Mouse (Mus musculus) layer of hippocampus, postnatal 10 days (tissue): ENCODE measurements around the gene Kcnh3. TPM values are rescaled to one million over a fixed set of nuclear protein-coding genes. Genes with fewer than 3 reads are reported as not detected.
A peak's percentile ranks its signal among the peaks of the same experiment; 100 is the strongest.

Source experiments
- DNase-seq, 2 experiments: peaks; one replicate each; pipeline ENCODE4 v3.0.0; 2021; ENCODE audit warnings: low spot score in 2 of 2
- long read RNA-seq: library from polyadenylated mRNA; stranded (forward); transcript quantifications from one replicate; pipeline ENCODE4 v2.0.0, GENCODE M21; 2023
- total RNA-seq, 2 experiments: library from RNA; stranded (reverse); gene quantifications; 2 replicates each; pipeline ENCODE4 v1.2.3; 2021

Gene Kcnh3
- total RNA-seq, result 100 to 1,000 TPM in 1 of 2 experiments, 10 to 100 TPM in 1; 91.5 to 105 TPM
- long read RNA-seq, transcript Kcnh3-201 (15 exons, 3,698 nt), result major isoform, 27 of 100 reads
- long read RNA-seq, partial matches to known transcripts, result 58 of 100 reads
- long read RNA-seq, other reads (novel, unspliced or antisense), result 14 of 100 reads

- peak; percentile 57 to 78 for DNase-seq
Observed at GRCm38 (mm10) chr15:99224208-99224911, at the start of gene Kcnh3. Gene Kcnh3 (plus strand): TSS chr15:99224861.

GRCm38 (mm10) chr15:99179639-99180038, 45.0 kb upstream of the Kcnh3 start:
- no peak for DNase-seq

DNA sequence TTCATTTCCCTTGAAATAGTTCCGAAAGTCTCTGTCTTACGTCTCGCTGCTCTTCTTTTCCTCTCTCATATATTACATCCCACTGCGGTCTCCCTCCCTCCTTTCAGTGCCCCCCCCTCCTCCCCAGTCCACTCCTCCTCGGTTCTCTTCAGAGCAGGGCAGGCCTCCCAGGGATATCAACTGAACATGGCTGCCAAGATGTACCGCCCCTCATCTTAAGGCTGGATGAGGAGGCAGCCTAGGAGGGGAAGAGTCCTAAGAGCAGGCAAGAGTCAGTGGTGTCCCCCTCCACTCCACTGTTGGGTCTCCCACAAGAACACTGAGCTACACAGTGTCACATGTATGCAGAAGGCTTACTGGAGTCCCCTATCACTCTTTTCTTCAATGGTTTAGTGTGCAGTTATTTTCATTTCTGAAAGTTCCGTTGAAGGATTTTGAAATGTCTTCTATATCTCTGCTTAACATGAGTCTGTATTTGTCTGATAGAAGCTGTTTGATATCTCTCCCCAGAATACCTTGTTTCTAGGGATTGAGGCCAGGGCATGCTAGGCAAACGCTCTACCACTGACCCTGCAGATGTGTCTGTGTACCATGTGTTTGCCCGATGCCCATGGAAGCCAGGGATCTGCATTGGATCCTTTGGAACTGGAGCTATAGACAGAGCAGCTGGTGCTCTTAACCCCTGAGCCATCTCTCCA, 40.3 kb upstream of the Kcnh3 start:
- DNase-seq, result no peak

- DNase-seq, result no peak
Observed at GRCm38 (mm10) chr15:99194358-99194757, 30.3 kb upstream of the Kcnh3 start.

- DNase-seq, result no peak
Observed at GRCm38 (mm10) chr15:99195043-99195442, 29.6 kb upstream of the Kcnh3 start.

- peak; percentile 49 to 55 for DNase-seq
Observed at GRCm38 (mm10) chr15:99198761-99199160, 25.9 kb upstream of the Kcnh3 start.

DNA sequence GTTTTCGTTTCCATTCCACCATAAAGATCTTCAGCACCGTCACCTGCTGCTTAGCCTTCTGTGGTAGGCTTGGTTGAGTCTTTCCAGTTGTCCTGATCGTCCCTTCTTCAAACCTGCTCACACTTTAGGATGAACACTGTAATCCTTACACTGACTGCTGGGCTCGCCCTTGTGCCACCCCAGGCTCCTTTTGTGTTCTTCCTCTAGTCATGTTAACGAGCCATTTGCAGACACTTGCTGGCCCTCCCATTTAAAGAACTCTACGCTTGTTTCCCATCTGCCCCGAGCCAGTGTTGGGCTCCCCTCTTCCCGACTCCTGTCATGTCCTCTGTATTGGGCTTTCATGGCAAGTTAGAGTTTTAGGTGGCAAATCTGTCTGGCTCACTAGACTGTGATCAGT, 18.7 kb upstream of the Kcnh3 start:
- no peak for DNase-seq

- DNase-seq, result no peak
Observed at GRCm38 (mm10) chr15:99213183-99213582, 11.5 kb upstream of the Kcnh3 start.

GRCm38 (mm10) chr15:99214941-99215340, 9.7 kb upstream of the Kcnh3 start:
- DNase-seq, result no peak

- DNase-seq, result no peak
Observed at GRCm38 (mm10) chr15:99215741-99216463, 8.8 kb upstream of the Kcnh3 start.

DNA sequence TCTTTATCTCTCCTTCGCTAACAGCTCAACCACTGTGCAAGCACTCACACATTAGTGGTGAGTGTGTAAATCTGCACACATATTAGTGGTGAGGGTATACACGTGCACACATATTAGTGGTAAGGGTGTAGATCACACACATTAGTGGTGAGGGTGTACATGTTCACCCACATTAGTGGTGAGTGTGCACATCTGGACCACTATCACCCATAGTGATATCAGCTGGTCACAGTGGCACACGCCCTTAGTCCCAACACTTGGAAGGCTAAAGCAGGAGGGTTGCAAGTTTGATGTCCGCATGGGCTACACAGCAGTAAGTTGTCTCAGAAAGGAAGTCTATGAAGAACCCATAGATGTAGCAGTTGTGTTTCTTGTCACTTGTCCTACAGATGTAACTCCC, 7.0 kb upstream of the Kcnh3 start:
- DNase-seq, result no peak

DNA sequence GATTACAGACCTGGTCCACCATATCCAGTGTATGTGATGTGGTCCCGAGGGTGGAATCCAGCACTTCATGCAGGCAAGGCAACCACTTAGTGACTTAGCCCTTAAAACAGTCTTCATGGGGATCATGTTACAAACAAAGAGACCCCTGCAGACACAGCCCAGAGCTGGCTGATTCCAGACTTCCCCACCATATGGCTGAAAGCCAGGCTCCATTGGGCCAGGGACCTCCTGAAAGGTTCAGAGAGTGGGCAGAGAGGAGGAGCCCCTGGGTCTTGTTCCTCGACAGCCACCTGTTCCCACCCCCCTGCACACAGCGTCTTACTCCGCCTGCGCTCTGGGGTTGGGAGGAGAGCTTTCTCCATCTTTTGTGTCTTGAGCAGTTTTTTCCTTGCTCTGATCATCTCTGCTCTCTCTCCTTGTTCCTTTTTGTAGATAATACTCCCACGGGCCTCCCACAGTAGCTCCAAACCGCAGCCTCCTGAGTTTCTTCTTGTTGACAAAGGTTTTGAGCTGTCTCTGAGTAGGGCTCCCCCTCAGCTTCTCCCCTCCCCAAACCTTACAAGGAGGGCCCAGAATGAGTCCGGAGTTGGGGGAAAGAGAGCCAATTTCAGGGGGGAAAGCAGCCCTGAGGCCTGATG, 3.2 kb upstream of the Kcnh3 start:
- DNase-seq, result no peak

DNA sequence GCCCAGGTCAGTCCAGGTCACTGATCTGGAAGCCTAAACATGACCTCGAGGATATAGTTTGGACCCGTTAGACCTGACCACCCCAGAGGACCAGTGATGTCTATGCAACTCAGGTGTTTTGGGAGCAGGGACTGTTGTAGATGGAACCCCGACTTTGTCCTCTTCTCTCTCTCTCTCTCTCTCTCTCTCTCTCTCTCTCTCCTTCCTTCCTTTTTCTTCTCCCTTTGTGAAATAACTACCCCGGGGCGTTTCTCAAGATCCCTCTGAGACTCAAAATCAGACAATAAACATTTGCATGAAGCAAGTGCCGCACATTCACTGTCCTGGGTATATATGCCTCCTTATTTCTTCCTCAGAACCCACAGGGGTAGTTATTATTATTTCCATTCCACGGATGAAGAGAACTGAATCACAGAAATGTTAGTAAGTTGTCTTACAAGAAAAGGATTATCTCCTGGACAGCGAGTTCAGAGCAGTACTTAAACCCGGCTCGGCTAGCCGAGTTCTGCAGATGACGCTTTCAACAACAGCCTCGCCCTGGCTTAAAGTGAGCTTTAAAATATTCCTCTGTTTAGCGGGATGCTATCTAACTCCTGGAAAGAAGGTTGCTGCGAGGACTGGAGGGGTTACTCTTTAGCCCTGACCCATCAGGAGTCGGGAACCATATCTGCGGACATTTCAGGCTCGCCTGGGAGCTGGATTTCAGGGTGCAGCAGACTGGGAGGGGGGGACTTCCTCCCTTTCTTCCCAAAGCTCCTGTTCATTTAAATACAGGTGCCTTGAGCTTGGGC, 1.7 kb upstream of the Kcnh3 start:
- DNase-seq, result no peak

GRCm38 (mm10) chr15:99223585-99224207, 965 bp upstream of the Kcnh3 start:
- DNase-seq, result peak in 1 of 2 experiments; percentile 60

- peak; percentile 72 to 75 for DNase-seq
Observed at GRCm38 (mm10) chr15:99225081-99225810, 585 bp downstream of the Kcnh3 start.

- no peak for DNase-seq
Observed at GRCm38 (mm10) chr15:99226090-99226489, 1.4 kb downstream of the Kcnh3 start.

DNA sequence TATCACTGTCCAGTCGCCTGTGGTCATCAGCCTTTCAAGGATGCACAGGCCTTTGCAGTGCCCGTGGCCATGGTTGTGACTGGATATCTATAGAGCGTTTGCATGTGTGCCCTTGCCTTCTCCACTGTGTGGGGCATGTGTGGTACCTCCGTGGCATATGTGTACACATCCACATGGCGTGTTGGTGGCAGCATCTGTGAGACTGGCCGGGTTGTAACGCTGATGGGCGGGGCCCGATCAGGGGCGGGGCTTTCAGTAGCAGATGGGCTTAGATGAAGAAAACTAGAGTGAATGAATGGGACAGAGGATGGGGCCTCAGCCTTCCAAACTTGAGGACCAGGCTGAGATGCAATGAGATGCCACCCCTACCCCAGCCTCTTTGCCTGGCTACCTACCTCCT, 7.3 kb downstream of the Kcnh3 start:
- DNase-seq, result no peak

- no peak for DNase-seq
Observed at GRCm38 (mm10) chr15:99233719-99234118, 9.1 kb downstream of the Kcnh3 start.

DNA sequence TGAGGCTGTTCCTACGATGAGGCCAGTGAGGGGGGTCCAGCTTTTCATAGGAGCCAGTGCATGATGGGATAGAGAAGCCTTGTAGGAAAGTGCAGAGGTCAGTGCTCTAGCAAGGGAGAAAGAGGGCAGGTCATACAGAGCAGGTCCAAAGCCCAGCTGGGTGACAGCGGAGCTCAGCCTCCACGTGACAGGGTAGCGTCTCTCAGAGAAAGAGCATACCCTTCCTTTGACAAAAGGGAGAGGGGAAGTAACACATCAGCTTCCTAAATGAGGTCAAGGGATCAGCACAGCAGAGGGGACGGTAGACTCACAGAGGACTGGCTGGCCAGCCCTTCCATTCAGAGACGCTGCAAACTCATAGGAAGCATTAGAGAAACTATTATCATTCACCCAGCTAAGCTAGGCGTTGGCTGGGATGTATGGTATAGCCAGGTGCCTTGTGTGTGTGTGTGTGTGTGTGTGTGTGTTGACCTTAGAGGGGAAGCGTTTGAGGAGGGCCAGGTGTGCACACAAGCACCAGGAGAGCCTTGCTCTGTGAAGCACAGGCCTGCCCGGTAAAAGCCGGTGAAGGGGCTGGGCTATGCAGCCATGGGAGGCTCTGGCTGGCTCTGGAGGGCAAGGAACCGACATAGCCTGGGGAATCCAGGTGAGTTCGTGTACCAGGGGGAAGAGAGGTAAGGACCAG, 9.8 kb downstream of the Kcnh3 start:
- no peak for DNase-seq
